Mouse (Mus musculus): ENCODE measurements around the gene Fyb.
"Not testable (repeated sequence)": the region's sequence is repeated elsewhere in the genome, so short reads cannot be mapped to it uniquely, and the experiment has no call there.

Fyb gene

GRCm38 (mm10) chr15:6562629-6563028 is 40.0 kb downstream of the Fyb start:
- DNase-seq, result no peak

- peak; percentile 63 for DNase-seq
These were observed 42.3 kb downstream of the Fyb start for GRCm38 (mm10) chr15:6564977-6565421.

- DNase-seq, result no peak
These were observed 43.2 kb downstream of the Fyb start for GRCm38 (mm10) chr15:6565873-6566272.

GRCm38 (mm10) chr15:6567993-6568392 is 45.3 kb downstream of the Fyb start:
- DNase-seq, result no peak

GRCm38 (mm10) chr15:6568605-6569004 is 46.0 kb downstream of the Fyb start:
- DNase-seq, result no peak

GRCm38 (mm10) chr15:6569074-6569473 is 46.4 kb downstream of the Fyb start:
- DNase-seq, result no peak

GRCm38 (mm10) chr15:6570164-6570861 is 47.7 kb downstream of the Fyb start:
- no peak for DNase-seq

GRCm38 (mm10) chr15:6570876-6571275 is 48.2 kb downstream of the Fyb start:
- DNase-seq, result peak; percentile 51

GRCm38 (mm10) chr15:6574283-6574960 is 51.8 kb downstream of the Fyb start:
- no peak for DNase-seq

- DNase-seq, result no peak
These were observed 55.3 kb downstream of the Fyb start for GRCm38 (mm10) chr15:6577971-6578370.

- no peak for DNase-seq
These were observed 56.0 kb downstream of the Fyb start for GRCm38 (mm10) chr15:6578654-6579053.

GRCm38 (mm10) chr15:6579194-6579768 is 56.6 kb downstream of the Fyb start:
- DNase-seq, result no peak

- no peak for DNase-seq
These were observed 57.2 kb downstream of the Fyb start for GRCm38 (mm10) chr15:6579769-6580261.

- DNase-seq, result no peak
These were observed 62.0 kb downstream of the Fyb start for GRCm38 (mm10) chr15:6584645-6585044.

GRCm38 (mm10) chr15:6586351-6586750 is 63.7 kb downstream of the Fyb start:
- not testable (repeated sequence) for DNase-seq

GRCm38 (mm10) chr15:6587526-6587925 is 64.9 kb downstream of the Fyb start:
- DNase-seq, result no peak

- no peak for DNase-seq
These were observed 65.5 kb downstream of the Fyb start for GRCm38 (mm10) chr15:6588192-6588591.

- no peak for DNase-seq
These were observed 68.3 kb downstream of the Fyb start for GRCm38 (mm10) chr15:6590846-6591451.

GRCm38 (mm10) chr15:6591527-6591926 is 68.9 kb downstream of the Fyb start:
- no peak for DNase-seq

- no peak for DNase-seq
These were observed 70.1 kb downstream of the Fyb start for GRCm38 (mm10) chr15:6592561-6593253.

- DNase-seq, result no peak
These were observed 70.6 kb downstream of the Fyb start for GRCm38 (mm10) chr15:6593254-6593623.

- DNase-seq, result no peak
These were observed 76.0 kb downstream of the Fyb start for GRCm38 (mm10) chr15:6598626-6599025.

- DNase-seq, result no peak
These were observed 77.7 kb downstream of the Fyb start for GRCm38 (mm10) chr15:6600314-6600713.
